Mouse (Mus musculus) cortical plate, adult 2 months (tissue): ENCODE data around the gene Il2rb.

Experiments
- CTCF ChIP-seq: fragments of 200-500 bp; IDR thresholded peaks from 2 replicates; pipeline ENCODE4 v1.5.1; 2011; ENCODE audit warnings: mild to moderate bottlenecking, control low read depth, low read length; ENCODE audit not compliant: insufficient read depth; ENCODE audit errors: extremely low read depth
- POLR2A ChIP-seq: fragments of 200-500 bp; IDR thresholded peaks from 2 replicates; pipeline ENCODE4 v1.6.1; 2011; ENCODE audit warnings: mild to moderate bottlenecking, low read length, control low read depth; ENCODE audit not compliant: insufficient read depth; ENCODE audit errors: extremely low read depth

- TF ChIP-seq CTCF (no peak), POLR2A (no peak)
Measured at GRCm38 (mm10) chr15:78462981-78463380, 32.1 kb downstream of the Il2rb start.
